Mouse (Mus musculus): ENCODE data around the gene 2410004B18Rik. TPM values are rescaled to one million over a fixed set of nuclear protein-coding genes. Genes with fewer than 3 reads are reported as not detected.

The 2410004B18Rik gene
- 20.6 and 25.4 TPM in 2 replicates for polyA plus RNA-seq (2015; fragmentation: Nextera tagmentation; extraction: Ambion mirVana)

DNA sequence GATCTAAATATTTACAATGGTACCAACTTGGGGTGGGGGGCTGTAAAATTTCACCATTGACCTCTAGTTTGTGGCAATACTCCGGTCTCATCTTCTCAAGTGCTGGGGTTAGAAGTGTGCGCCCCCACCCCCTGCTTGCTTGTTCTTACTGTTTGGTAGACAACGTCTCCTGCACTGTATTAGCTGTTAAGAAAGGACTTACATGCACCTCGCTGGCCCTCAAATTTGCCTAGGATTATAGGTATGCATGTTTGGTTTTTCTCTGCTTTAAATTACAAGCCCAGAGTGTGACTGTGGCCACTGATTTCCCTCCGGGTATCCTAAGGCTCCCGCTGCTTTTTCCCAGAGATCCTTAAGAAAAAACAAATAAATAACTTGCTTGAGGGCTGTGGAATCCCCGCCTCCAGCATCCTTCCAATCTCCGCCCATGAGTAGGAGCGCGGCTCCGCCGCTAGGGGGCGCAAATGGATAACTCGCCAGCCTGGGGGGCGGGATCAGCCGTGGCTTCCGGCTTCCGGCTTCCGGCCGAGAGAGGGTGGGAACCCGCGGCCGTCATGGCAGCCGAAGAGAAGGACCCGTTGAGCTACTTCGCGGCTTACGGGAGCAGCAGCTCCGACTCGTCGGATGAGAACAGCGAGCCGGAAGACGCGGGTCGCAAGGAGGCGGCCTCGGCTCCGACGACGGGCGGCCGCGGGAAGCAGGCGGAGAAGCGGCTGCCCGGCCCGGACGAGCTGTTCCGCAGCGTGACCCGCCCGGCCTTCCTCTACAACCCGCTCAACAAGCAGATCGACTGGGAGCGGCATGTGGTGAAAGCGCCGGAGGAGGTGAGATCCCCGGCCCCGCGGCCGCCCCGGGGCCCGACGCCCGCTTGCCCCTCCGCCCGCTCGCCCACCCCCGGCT, at the start of gene 2410004B18Rik:
2410004B18Rik (plus strand) TSS at position 510 of the 900 bp plus-strand sequence.
- Histone ChIP-seq H3K27me3 (no peaks in the 10 kb centered on the region), H3K4me3 (replicated peaks) (peak within 1 kb of the TSS; percentile 97), H3K9me3 (replicated peaks) (no peaks in the 10 kb centered on the region), H3K36me3 (peaks cover 23% of the 10 kb centered on the region), H3K27ac (peak within 1 kb of the TSS; percentile 67; the same call in 1 of the 2 replicates), H3K9ac (peak within 1 kb of the TSS; percentile 92), H3K4me2 (peak within 1 kb of the TSS; percentile 96), H3K4me1 (replicated peaks) (peaks cover 43% of the 10 kb centered on the region)
- peak; percentile 90 for ATAC-seq (ENCODE audit: low read depth)
- 2% methylated on average over 62 of the region's 70 CpGs for WGBS (ENCODE audit: insufficient replicate concordance)
- DNase-seq: peak; percentile 90

DNA sequence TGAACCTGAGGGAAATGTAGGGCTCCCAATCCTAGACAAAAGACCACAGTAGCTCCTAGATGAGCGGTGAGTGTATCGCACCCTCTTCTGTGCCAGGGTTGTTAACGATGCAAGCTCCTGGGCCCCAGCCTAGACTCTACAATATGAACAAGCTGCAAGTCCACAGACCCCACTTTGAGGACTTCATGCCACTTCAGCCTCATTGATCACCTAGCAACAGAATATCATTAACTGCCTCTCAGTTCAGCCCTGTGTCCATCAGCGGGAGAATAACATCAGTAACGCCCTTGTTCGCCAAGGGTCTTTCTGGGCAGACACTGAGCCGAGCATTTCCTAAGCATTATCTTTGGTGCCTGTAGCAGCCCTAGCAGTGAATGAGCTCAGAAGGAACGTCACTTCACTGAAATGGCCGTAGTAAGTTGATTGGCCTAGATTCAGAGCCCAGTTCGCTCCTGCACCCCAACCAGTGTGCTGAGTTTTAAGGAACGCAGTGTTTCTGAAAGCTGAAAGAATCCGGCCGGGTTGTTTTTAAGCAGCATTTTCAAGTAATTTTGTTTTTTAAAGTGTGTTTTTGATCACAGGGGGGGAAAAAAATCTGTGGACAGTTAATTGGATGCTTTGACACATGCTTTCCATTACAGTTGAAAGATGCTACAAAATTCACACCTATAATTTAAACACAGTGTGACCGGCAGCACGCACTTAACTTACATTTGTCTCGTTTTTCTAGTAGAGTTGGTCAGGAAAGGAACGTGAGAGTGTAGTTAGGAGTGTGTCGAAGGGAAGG, 47.3 kb upstream of the 2410004B18Rik start:
- H3K27me3 ChIP-seq: no peaks in the 10 kb centered on the region
- no peak overlapping the region for H3K4me2 ChIP-seq
- H3K9ac ChIP-seq: no peak overlapping the region
- no peak overlapping the region for H3K27ac ChIP-seq
- H3K36me3 ChIP-seq: peaks cover 7% of the 10 kb centered on the region; the same call in 1 of the 2 replicates
- no peaks in the 10 kb centered on the region for H3K9me3 ChIP-seq (replicated peaks)
- H3K4me1 ChIP-seq (replicated peaks): no peaks in the 10 kb centered on the region
- ATAC-seq (ENCODE audit: low read depth): no peak
- no peak for DNase-seq
- H3K4me3 ChIP-seq (replicated peaks): no peak overlapping the region
- WGBS (ENCODE audit: insufficient replicate concordance): 82% methylated on average over 18 of the region's 18 CpGs

DNA sequence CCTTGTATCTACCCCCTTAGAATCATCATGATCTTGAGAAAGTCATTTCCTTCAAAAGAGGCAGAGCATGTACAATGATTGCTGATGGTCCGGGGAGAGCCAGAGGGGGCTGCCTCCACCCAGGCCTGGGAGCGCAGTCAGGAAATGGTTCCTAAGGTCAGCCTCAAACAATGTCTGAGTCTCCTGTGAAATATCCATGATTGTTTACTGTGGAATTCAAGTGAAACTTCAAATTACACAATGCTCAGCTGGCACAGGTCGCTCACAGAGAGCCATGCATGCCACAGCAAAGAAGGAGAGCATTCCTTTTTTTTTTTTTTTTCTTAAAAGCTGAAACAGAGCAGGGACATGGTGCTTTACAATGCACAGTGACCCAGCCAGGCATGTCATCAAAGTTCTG, 45.4 kb upstream of the 2410004B18Rik start:
- Histone ChIP-seq H3K9me3 (replicated peaks) (no peaks in the 10 kb centered on the region), H3K36me3 (peaks cover 7% of the 10 kb centered on the region; the same call in 1 of the 2 replicates), H3K9ac (no peak overlapping the region), H3K27ac (no peak overlapping the region), H3K4me2 (no peak overlapping the region), H3K4me3 (replicated peaks) (no peak overlapping the region), H3K4me1 (replicated peaks) (no peaks in the 10 kb centered on the region), H3K27me3 (no peaks in the 10 kb centered on the region)
- WGBS (ENCODE audit: insufficient replicate concordance): 56% methylated on average over 3 of the region's 3 CpGs
- DNase-seq: no peak
- ATAC-seq (ENCODE audit: low read depth): no peak

DNA sequence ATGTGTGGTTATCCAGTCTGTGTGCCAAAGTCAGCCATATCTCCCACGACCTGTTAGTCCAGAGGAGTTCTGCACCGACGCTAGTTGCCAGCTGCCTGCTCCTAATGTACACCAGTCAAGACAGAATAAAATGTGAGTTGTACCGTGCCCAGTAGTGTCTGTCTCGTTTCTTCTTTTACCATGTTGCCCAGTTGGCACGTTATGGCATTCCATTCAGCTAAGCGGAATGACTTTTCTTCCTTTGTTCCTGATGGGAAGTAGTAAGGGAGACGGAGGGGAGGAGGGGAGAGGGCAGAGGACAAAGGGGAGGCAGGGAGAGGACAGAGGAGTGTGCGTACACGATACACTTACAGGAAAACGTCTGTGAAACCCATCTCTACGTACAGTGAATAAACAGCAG, 43.7 kb upstream of the 2410004B18Rik start:
- H3K4me2 ChIP-seq: no peak overlapping the region
- ATAC-seq (ENCODE audit: low read depth) (no peak), DNase-seq (no peak)
- 68% methylated on average over 12 of the region's 12 CpGs for WGBS (ENCODE audit: insufficient replicate concordance)
- H3K27me3 ChIP-seq: no peaks in the 10 kb centered on the region
- no peak overlapping the region for H3K9ac ChIP-seq
- H3K4me3 ChIP-seq (replicated peaks): no peak overlapping the region
- peaks cover 7% of the 10 kb centered on the region; the same call in 1 of the 2 replicates for H3K36me3 ChIP-seq
- no peaks in the 10 kb centered on the region for H3K4me1 ChIP-seq (replicated peaks)
- no peak overlapping the region for H3K27ac ChIP-seq
- no peaks in the 10 kb centered on the region for H3K9me3 ChIP-seq (replicated peaks)

DNA sequence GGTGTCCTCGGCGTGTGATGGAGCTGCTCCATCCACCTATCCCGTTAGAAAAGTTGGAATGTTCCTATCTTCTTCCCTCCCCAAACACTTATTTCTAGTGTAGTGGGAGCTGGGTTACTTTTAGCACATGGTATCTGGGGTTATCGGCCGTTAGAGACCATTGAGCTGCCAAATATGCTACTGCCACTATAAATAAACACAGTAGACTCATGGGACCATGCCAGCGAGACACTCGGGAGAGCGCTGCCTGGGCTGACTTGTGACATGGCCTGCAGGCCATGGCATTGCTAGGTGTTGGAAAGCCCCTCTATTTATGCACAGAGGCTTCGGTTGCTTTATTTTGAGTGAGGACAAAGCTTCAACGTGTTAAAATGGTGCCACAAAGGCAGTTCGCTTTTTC, 40.1 kb upstream of the 2410004B18Rik start:
- H3K9me3 ChIP-seq (replicated peaks): no peaks in the 10 kb centered on the region
- no peak overlapping the region for H3K9ac ChIP-seq
- H3K27me3 ChIP-seq: no peaks in the 10 kb centered on the region
- WGBS (ENCODE audit: insufficient replicate concordance): 78% methylated on average over 11 of the region's 11 CpGs
- H3K27ac ChIP-seq: no peak overlapping the region
- H3K4me2 ChIP-seq: no peak overlapping the region
- H3K36me3 ChIP-seq: no peaks in the 10 kb centered on the region
- no peak overlapping the region for H3K4me3 ChIP-seq (replicated peaks)
- DNase-seq (no peak), ATAC-seq (ENCODE audit: low read depth) (no peak)
- no peaks in the 10 kb centered on the region for H3K4me1 ChIP-seq (replicated peaks)

DNA sequence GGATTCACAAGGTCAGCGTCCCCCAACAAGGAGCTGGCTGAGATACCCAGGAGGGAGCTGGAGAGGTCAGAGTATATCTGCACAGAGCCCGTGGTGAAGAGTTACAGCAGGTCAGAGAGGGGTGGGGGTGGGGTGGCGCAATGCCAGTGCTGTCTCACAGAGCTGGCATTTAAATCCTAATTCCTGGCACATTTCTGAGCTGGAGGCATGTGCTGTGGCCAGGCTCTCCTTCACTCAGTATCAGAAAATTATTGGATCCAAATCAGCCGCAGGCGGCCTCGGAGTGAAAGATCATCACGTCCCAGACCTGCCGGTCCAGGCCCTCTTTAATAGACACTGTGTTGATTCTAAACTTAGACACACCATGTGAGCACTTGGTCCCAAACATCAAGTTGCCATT, 38.0 kb upstream of the 2410004B18Rik start:
- DNase-seq (no peak), ATAC-seq (ENCODE audit: low read depth) (no peak)
- Histone ChIP-seq H3K27me3 (no peaks in the 10 kb centered on the region), H3K4me1 (replicated peaks) (no peaks in the 10 kb centered on the region), H3K9me3 (replicated peaks) (no peaks in the 10 kb centered on the region), H3K27ac (no peak overlapping the region), H3K9ac (no peak overlapping the region), H3K4me3 (replicated peaks) (no peak overlapping the region), H3K4me2 (no peak overlapping the region), H3K36me3 (no peaks in the 10 kb centered on the region)
- WGBS (ENCODE audit: insufficient replicate concordance): 75% methylated on average over 8 of the region's 8 CpGs

DNA sequence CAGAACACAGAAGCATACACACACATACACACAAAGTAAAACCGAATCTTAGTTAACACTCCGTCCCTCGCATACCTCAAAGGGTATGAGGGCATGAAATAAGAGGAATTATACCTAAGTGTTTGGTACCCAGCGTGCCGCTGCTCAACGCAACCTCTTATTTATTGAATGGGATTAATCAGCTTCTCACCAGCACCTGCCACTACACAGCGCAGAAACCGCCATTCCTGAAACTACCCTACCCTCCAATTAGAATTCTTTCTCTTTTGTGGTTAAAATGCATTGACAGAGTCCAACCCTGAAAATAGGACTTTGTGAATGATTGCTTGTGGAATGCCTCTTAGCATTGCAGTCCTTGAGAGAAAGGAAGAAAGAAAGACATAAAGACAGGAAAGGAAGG, 34.3 kb upstream of the 2410004B18Rik start:
- 77% methylated on average over 8 of the region's 8 CpGs for WGBS (ENCODE audit: insufficient replicate concordance)

DNA sequence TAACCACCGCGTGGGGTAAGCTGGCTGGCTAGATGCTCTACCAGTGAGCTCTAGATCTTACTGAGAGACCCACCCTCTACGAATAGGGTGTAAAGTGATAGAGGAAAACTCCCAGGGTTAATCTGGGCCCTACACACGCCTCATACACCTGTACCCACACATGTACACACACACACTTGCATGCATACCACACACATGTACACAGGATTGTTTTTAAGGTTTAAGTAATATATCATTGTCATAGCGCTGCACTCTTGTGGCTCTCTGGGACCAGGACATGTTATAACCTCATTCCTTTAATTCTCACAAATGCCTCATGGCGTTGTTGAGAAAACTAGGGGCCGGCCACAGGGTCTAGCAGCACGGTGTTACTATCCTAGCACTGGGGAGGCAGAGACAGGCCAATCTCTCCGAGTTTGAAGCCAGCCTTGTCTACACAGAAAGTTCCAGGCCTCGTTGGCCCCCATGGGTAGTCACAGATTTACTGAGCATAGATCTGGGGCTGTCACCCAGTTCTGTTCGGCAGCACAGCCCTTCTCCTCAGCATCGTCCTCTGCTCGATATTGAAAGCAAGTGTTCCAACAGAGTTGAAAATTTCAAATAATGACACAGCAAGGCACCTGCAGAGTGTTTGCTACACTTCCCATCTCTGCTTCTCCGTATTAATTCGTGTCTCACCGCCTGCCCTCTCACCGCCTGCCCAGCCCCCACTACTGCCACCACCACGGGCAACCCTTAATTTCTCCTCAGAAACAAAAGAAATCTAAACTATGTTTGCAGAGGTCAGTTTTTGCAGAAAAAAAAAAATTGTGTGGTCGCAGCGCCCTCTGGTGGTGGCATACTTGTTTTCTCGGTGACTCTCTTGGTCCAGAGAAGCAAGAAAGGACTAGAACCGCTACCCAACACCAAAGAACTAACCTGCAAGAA, 32.7 kb upstream of the 2410004B18Rik start:
- DNase-seq (peak; percentile 29), ATAC-seq (ENCODE audit: low read depth) (no peak)
- no peak overlapping the region for H3K9ac ChIP-seq
- H3K27me3 ChIP-seq: no peaks in the 10 kb centered on the region
- no peak overlapping the region for H3K4me2 ChIP-seq
- no peak overlapping the region for H3K27ac ChIP-seq
- WGBS (ENCODE audit: insufficient replicate concordance): 41% methylated on average over 22 of the region's 22 CpGs
- peaks cover 6% of the 10 kb centered on the region for H3K4me1 ChIP-seq (replicated peaks)
- no peaks in the 10 kb centered on the region for H3K9me3 ChIP-seq (replicated peaks)
- H3K4me3 ChIP-seq (replicated peaks): no peak overlapping the region
- no peaks in the 10 kb centered on the region for H3K36me3 ChIP-seq

More for the DNA sequence above, 34.3 kb upstream of the 2410004B18Rik start:
- Histone ChIP-seq H3K4me2 (no peak overlapping the region), H3K27me3 (no peaks in the 10 kb centered on the region), H3K27ac (no peak overlapping the region), H3K9me3 (replicated peaks) (no peaks in the 10 kb centered on the region), H3K9ac (no peak overlapping the region), H3K36me3 (no peaks in the 10 kb centered on the region), H3K4me3 (replicated peaks) (no peak overlapping the region), H3K4me1 (replicated peaks) (peaks cover 6% of the 10 kb centered on the region)
- ATAC-seq (ENCODE audit: low read depth): no peak
- DNase-seq: no peak

DNA sequence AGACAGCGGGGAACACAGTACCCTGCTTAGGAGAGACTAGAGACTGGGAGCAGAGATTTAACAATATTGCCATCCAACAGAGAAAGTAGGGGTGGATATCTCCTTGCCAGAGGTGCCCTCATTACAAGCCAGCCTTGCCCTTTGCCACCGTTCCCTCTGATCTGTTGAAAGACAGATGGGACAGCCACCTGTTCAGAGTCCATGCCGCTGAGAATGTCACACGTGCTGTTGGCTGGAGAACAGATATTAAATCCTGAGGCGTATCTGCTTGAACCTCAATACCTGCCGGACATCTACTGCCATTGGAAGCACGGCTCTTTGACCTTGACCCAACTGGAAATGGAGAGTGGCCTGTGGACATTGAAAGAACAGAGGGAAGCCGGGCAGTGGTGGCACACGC, 31.2 kb upstream of the 2410004B18Rik start:
- no peak for ATAC-seq (ENCODE audit: low read depth)
- no peak overlapping the region for H3K27ac ChIP-seq
- no peaks in the 10 kb centered on the region for H3K36me3 ChIP-seq
- DNase-seq: no peak
- H3K4me1 ChIP-seq (replicated peaks): peaks cover 6% of the 10 kb centered on the region
- H3K4me3 ChIP-seq (replicated peaks): no peak overlapping the region
- 71% methylated on average over 9 of the region's 9 CpGs for WGBS (ENCODE audit: insufficient replicate concordance)
- H3K9me3 ChIP-seq (replicated peaks): no peaks in the 10 kb centered on the region
- no peak overlapping the region for H3K4me2 ChIP-seq
- no peaks in the 10 kb centered on the region for H3K27me3 ChIP-seq
- H3K9ac ChIP-seq: no peak overlapping the region

DNA sequence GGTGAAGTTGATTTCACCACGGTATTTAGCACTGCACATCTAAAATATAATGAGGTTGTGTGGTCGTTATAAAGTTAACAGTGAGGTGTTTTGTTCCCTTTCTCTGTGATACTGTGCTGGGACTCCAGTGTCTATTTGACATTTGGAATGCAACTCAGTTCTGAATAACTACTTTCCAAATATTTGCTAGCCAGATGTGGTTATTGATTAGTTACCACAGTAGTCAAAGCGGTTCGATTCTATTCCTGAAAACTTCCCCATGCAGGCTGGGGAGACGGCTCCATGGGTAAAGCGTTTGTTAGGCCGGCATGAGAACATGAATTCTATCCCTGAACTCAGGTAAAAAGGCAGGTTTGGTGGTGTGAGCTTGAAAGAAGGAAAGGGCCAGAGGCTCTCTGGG, 25.3 kb upstream of the 2410004B18Rik start:
- DNase-seq: no peak
- no peak overlapping the region for H3K4me2 ChIP-seq
- H3K36me3 ChIP-seq: no peaks in the 10 kb centered on the region
- no peaks in the 10 kb centered on the region for H3K27me3 ChIP-seq
- H3K9me3 ChIP-seq (replicated peaks): no peaks in the 10 kb centered on the region
- no peak; the same call in 1 of the 2 replicates for ATAC-seq (ENCODE audit: low read depth)
- no peak overlapping the region for H3K9ac ChIP-seq
- H3K27ac ChIP-seq: no peak overlapping the region
- 0 out of 2 replicates have a peak, but pooled peaks cover 6% of the 10 kb centered on the region for H3K4me1 ChIP-seq (replicated peaks)
- WGBS (ENCODE audit: insufficient replicate concordance): 66% methylated on average over 7 of the region's 7 CpGs
- no peak overlapping the region for H3K4me3 ChIP-seq (replicated peaks)

Data from liver, embryonic 13.5 days (tissue).